Mouse (Mus musculus) adrenal gland, postnatal 10 days (tissue): ENCODE data around the gene Dll1. TPM values are rescaled to one million over a fixed set of nuclear protein-coding genes. Genes with fewer than 3 reads are reported as not detected.

ENCODE experiments used
- DNase-seq: peaks from one replicate; pipeline ENCODE4 v3.0.0; 2021; ENCODE audit warnings: mixed read lengths
- long read RNA-seq, 2 experiments: library from polyadenylated mRNA; stranded (forward); transcript quantifications; one replicate each; pipeline ENCODE4 v2.0.0; 2021
- total RNA-seq, 2 experiments: library from RNA; stranded (reverse); gene quantifications; 2 replicates each; pipeline ENCODE4 v1.2.3; 2021

Dll1 gene
- 10 to 100 TPM in 1 of 2 experiments, 1 to 10 TPM in 1; 7.1 to 10.5 TPM for total RNA-seq
- long read RNA-seq, experiment 1, transcript Dll1-201 (11 exons, 3,581 nt): major isoform, 5 of 7 reads
- long read RNA-seq, experiment 1, partial matches to known transcripts: 2 of 7 reads
- long read RNA-seq, experiment 1, other reads (novel, unspliced or antisense): 0 of 7 reads
- long read RNA-seq, experiment 2, transcript Dll1-201 (11 exons, 3,581 nt): major isoform, 8 of 12 reads
- long read RNA-seq, experiment 2, partial matches to known transcripts: 3 of 12 reads
- long read RNA-seq, experiment 2, other reads (novel, unspliced or antisense): 1 of 12 reads

DNA sequence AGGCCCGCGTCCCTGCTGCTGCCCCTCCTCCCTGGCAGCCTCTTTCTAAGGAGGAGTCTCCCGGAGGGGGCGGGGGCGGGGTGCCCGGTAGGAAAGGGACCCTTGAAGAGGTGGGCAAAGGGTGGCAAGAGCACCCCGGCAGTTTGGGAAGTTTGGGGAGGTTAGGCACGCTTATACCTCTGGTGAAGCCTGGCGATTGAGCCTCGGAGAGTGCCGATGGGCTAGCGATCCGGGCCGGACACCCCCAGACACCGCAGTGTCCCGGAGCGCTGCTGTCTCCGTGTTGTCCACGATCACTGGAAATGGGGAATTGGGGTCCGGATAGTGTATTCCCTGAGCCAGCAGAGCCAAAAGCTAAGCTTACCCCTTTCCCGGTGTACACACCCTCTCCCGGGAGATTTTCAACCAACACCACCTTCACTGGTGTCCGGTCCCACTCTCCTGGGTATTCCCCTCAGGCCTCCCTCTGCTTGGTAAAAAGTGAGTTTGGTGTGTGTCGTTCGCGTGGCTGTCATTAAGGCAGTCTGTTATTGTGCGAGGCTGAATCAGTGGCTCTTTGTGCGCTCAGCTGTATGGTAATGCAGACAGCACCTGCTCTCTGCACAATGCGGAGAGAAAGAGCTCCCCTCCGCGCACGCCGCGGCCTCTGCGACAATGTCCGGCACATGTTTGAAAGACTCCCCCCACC is at the start of gene Dll1:
TSS of gene Dll1 (minus strand) at position 379 of the 688 bp plus-strand sequence.
- DNase-seq: no peak

DNA sequence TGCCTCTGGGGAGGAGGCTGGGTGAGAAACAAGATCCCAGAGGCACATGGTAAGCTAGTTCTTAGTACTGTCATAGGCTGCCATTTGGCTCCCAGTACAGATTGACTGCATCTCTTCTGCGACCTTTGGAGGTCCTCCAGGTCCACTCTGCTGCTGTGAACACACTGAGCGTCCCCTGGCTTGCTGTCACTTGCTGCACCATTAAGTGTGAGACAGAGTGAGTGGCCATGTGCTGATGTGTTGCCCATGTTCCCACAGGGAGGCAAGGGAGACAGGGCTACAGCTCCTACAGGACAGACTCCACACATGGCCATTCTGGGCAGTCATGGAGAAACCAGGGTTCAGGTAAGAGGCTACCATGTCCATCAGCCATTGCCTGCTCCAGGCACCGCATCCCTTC is 49.3 kb upstream of the Dll1 start:
- no peak for DNase-seq

DNA sequence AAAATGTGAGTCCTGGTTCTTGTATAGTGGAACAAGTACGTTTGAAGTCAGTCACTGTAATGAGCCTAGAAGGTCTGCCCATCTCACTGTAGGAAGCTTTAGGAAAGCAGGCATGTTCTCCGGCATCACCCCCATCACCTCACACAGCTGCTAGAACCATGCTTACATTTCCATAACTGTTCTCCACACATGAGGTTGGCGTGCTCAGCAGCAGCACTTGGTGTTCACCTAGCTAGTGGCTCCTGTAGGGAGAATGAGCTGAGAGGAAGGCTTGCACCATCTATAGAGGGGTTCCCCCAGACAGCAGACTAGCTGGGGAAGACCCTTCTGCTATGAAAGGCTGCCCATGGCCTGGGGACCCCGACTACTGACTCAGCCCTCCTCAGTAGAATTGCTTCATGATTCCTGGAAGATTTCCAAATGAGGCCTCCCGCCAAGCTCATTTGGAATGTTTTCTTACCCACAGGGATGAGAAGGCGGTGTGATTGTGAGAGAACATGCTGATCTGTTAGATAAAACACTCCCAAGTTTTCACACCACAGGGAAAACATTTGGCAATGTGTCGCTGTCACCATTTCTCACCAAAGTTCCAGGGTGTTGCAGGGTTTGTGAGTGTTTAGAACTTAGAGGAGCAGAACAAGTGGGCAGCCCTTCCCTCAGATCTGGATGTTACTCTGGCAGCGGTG is 46.6 kb upstream of the Dll1 start:
- peak; percentile 37 for DNase-seq

DNA sequence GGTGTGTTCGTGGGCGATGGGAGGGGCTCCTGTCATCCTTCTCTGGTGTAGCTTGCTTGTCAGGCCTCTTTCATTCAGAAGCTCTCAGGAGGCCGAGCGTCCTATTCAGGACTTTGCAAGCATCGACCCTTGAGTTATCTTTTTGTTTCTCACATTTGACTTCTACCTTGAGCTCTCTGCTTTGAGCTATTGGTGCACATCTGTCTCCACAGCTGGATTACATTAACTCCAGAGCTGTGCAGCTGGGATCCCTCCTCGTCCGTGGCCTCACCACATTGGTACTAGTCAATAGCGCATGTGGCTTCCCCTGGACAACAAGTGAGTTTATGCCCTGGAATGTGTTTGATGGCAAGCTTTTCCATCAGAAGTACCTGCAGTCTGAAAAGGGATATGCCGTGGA is 46.0 kb upstream of the Dll1 start:
- DNase-seq: no peak

DNA sequence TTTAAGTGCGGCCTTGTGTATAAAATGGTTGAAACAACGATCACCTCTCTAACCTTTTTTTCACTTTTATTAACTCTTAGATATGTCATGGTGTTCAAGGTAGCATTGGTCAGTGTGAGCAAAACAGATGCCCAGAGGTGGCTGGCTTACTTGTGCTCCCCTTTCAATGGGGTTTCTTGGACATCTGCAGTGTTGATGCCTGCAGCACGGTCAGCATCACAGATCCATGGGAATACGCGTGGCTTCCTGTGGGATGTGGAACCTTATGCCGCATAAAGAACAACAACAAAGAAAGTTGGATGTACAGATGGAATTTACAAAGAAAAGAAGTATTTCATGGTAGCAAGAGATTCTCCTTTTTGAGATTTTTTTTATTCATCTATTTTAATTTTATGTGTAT is 44.8 kb upstream of the Dll1 start:
- no peak for DNase-seq

DNA sequence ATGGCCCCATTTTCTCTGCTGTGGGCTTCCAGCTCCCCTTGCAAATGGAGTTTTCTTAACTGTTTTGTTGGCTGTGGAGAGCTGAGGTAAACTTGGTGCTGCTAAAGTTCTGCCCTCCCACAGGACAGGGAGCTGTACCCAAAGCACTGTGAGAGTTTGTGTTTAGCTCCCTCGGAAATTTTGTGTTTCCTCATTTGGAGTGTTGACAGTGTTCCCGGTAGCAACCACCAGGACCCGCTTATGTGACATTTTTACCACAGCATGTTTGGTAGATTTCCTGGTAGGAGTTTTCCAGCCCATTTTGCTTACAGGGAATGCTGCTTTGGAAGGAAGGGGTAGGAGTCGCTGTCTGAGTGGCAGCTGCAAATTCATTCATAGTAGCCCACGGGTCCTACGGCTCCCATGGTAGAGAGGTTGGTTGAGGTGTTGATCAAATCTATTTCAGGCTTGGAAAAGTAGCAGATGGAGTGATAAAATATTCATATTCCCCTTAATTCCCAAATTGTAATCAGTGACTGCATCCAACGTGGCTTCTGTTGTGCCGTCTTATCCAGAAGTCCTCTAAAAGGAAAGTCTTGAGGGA is 43.4 kb upstream of the Dll1 start:
- no peak for DNase-seq

DNA sequence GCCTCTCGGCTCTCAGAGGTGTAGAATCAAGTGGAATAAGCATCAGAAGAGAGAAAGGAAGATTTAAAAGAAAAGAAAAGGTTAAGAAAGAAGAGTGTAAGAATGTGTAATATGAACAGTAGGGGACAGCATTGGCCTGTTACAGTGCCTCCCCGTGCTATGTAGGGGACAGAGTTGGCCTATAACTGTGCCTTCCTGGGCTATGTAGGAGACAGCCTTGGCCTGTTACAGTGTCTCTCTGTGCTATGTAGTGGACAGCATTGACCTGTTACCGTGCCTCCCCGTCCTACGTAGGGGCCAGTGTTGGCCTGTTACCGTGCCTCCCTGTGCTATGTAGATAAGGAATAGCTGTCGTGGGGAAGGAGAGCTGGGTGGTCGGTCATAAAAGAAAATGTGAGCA is 42.9 kb upstream of the Dll1 start:
- DNase-seq: no peak

DNA sequence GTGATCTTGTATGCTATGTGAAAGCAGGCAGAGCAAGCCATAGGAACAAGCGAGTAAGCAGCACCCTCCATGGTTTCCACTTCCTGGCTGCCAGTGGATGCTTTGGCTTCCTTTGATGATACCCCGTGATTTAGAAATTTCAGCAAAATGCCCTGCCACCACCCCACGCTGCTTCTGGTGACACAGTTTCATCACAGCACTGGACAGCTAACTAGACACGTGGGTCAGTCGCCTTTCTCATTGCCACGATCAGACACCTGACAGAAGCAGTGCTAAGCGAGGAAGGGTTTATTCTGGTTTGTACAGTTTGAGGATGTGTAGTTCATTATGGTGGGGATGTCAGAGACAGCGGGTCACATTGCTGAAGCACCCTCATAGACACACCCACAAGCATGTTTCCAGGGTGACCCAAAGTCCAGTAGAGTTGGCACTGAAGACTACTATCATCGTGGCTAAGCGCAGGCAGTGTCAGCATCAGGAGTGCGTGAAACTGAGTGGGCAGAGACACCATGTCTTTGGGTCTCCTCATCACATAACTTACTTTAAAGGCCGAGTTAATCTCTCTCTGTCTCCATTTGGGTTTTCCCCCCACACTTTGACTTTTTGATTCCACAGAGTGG is 40.0 kb upstream of the Dll1 start:
- no peak for DNase-seq

DNA sequence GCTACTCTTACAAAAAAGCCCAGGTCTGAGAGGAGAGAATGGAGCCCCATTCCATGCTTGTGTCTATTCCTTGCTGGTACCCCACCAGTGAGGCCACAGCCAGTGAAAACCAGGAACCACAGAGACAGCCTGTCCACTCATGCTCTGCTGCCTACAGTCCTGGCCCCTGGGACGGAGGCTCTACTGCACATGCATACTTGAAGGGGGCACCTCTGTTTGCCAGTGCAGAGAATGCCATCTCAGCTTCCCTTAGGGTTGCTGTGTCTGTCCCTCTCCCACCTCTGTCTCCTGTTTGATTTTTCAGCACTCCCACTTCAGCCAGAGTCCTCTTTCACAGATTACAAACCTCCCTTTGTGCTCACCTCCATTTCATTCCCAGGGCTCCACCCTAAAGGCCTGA is 34.2 kb upstream of the Dll1 start:
- DNase-seq: no peak

DNA sequence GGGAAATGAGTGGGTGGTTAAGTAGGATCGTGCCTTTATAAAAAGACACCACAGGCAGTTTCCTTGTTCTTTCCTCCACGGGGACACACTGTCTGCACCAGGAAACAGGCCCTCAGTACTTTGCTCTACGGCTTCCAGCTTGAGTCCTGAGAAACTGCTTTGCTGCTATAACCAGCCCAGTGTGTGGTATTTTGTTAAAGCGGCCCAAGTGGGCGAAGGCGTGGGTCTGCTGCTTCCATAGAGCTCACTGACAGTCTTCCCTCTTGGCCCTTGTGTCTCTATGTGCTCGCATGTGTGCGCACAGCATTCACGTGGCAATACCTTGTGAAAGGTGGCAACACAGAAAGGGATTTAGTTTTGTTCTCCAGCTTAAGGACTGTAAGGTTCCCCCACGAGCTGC is 32.6 kb upstream of the Dll1 start:
- no peak for DNase-seq

DNA sequence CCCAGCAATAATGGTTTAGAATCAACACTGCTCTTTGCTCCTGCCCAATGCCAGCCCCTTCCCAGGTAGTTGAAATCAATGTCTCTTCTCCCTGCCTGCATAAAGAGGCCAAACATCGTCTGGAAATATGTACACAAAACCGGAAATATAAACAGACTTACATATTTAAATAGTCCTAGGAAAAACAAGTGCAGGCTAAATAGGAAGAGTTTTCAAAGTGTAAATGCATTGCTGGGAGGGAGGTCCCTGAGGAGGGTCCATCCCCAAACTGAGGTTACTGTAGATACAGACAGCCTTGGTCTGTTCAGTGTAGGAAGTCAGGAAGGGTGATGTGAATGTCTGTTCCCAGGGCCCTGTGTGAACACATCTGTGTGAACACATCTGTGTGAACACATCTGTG is 29.9 kb upstream of the Dll1 start:
- DNase-seq: no peak

DNA sequence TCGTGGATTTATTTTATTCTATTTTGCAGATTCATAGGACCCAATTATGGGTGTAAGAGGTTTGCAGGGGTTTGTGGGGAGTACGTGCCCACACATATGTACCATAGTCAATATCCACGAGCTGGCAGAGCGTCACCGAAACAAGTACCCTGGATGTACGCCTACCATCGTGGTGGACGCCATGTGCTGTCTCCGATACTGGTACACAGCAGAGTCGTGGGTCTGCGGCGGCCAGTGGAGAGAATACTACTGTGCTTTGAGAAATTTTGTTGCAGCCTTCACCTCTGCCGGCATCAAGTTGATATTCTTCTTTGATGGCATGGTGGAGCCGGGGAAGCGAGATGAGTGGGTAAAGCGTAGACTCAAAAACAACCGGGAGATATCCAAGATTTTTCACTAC is 25.0 kb upstream of the Dll1 start:
- no peak for DNase-seq

DNA sequence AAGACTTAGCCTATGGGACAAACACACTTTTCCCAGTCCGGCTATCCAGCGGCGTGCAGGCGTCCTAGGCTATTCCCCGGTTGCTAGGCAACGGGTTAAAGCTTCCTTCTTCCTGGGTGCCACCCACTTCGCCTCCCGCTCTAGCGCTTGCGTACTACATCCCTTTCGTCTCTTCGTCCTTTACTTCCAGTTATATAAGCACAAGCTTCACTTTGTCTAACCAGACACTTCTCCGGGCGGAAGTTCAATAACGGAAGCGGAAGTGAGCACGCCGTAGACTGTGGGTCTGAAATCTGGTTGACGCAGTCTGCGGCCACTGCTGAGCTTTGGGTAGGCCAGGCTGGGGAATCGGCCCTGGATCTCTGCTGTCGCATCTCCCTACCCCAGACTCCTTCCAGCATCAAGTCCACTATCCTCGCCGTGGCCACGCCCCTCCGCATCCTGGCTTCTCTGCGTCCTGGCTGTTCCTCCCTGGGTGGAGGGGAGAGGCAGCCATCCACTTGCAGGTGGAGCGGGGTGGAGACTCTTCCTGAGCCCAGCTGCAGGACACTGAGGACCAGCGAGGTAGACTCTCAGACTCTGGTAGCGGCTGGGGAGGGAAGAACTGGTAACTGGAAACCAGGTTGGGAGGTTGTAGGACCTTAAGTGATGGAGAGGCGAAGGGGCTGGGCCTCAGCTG is 19.5 kb upstream of the Dll1 start, which contains the start of gene Fam120b:
TSS of gene Fam120b (plus strand) at position 206 of the 679 bp plus-strand sequence.
- peak; percentile 88 for DNase-seq

DNA sequence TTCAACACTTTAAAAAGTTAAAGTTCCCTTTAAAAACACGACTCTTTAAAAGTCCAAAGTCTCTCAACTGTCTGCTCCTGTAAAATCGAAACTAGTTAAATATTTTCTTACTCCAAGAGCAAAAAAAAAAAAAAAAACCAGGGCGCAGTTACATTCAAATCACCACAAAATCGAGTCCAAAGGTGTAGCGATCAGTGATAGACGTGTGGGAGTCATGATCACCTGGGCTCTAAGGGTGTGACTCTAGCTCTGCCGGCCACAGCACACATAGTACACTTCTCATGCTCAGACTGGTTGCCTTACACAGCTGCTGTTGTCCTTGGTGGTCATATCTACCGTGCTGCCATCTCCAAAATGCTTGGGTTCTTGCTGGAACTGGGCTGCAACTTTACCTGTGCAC is 12.7 kb upstream of the Dll1 start:
- DNase-seq: no peak

DNA sequence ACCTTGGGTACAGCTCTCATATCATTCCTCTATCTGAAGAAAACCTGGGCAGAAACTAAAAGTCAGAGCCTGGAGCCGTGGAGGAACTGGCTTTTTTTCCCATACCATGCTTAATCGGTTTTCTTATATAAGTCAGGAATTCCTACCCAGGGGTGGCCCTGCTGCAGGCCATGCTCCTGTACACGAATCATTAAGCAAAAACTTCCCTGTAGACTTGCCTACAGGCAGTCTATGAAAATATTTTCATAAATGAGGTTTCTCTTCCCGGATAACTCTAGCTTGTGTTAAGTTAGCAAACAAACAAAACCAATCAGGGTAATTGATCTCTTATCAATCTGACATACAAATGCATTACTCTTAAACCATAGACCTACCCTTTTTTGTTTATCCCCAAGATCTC is 12.2 kb upstream of the Dll1 start:
- no peak for DNase-seq

DNA sequence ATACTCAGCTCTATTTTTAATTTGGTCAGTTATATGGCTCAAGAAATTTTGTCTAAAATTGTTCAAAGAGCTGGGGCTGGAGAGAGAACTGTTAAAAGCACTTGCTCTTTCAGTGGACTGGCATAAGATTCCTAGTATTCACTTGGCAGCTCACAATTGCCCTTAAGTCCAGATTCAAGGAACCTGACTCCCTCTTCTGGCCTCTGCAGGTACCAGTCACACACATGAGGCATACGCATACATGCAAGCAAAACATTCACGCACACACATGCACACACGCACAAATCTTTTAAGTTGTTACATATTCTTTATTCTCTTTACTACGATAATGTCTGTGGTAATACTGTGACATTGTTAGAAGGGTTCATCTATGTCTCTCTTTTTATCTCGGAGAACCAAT is 6.7 kb upstream of the Dll1 start:
- no peak for DNase-seq

DNA sequence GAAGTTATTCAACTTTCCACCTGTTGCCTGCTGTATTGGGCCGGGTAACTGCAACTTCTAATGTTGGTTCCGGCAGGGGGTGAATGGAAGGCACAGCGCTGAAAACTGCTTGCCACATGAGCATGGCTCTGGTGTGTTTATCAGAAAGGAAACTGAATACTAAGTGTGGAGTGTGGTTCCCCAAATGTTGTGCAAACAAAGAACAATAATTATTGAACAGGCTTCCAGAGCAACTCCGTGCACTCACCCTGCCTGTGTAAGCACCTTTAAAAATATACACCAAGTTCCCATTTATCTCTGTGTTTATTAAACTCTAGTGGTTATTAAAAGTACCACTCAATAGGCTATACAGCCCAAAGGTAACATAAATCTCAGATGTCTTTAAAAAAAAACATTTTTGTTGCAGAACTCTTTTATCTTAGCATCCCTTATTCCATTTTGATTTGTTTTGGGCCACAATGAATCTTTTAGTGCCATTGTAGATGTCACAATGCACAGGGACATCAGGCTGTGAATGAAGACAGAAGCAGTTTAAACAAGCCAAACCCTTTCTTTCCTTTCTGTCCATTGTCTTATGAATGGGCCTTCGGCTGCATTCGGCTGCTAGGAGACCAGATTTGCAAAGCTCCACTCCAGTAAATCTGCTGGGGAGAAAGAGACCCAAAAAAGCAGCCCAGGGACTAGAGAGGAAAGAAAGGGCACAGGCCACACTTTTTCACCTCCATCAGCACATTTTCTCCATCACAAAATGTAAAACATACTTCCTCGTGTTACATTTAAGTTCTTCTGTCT is 5.4 kb upstream of the Dll1 start:
- DNase-seq: no peak

DNA sequence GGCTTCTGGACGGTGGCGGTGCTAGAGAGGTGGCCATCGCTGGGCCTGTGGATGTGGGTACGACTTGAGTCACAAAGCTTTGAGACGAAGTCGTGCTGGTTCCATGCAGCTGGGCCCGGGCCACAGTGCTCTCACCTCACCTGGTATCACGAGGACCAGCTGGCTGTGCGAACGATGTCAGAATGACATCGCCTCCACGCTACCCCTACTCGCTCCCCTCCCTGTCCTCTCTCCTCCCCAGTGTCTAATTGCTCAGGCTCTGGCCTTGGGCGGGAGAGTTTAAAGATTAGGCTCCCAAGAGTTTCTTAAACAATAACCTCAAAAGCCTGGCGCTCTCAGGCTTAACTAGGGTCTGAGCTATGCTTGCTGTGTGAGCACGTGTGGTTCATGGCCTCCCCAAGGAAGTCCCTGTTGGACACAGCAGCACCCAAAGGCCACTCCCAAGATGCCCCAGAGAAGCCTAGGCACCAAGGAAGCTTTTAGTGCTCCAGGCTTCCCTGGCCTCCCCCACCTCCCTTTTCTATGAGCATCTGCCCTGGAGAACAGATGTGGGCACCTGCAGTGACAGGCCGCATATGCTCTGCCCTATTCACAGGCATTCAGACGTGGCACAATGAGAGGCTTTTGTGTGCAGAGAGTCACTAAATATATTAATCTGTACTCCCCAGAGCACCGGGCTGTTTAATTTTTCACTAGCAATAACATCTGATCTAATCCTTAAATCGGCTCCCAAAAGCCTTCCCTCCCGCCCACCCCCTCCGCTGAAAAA is 4.6 kb upstream of the Dll1 start:
- no peak for DNase-seq

DNA sequence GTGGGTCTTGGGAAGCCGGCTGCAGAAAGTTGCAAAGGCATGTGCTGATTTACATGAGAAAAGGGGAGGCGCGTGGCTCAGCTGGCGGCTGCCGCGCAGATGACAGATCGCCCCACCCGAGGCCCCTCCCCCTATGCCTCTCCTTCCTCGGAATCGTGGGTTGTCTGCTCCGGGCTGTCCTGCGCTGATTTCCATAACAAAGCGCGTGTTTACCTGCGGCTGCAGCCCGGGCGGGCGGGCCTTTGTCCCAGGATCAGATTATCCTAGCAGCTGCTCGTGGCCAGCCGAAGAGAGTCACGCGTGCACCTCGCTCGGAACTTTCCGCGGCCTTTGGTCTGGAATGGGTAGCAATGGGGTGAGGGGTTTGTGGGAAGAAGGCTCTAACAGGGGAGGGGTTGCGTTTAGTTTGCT is 4.0 kb upstream of the Dll1 start:
- DNase-seq: peak; percentile 70
